Mouse (Mus musculus) intestine, embryonic 14.5 days (tissue): ENCODE results near the gene Prr15l. TPM values are rescaled to one million over a fixed set of nuclear protein-coding genes. Genes with fewer than 3 reads are reported as not detected.

Experiments
- ATAC-seq: fragments of 200-750 bp; cut with Nextera tagmentation; replicated peaks from 2 replicates; pipeline ENCODE4 v1.8.0; 2017; ENCODE audit warnings: low read depth, moderate number of reproducible peaks, moderate TSS enrichment, moderate library complexity; ENCODE audit not compliant: low FRiP score, low TSS enrichment
- DNase-seq: peaks from one replicate; pipeline ENCODE4 v3.0.0-alpha.2; 2018; ENCODE audit warnings: low spot score
- H3K27ac ChIP-seq: fragments of 300-500 bp; sonication (generic); 2 replicates; pipeline ENCODE4 v1.5.1; 2014; ENCODE audit warnings: low read depth, mild to moderate bottlenecking, control low read depth
- H3K27me3 ChIP-seq: fragments of 300-500 bp; sonication (generic); replicated peaks from 2 replicates; pipeline ENCODE4 v1.6.1; 2014; ENCODE audit warnings: low read length, control low read depth; ENCODE audit not compliant: control insufficient read depth, insufficient read depth
- H3K36me3 ChIP-seq: fragments of 300-500 bp; sonication (generic); 2 replicates; pipeline ENCODE4 v1.6.1; 2014; ENCODE audit warnings: low read length, control low read depth; ENCODE audit not compliant: control insufficient read depth, insufficient read depth
- H3K4me1 ChIP-seq: fragments of 300-500 bp; sonication (generic); replicated peaks from 2 replicates; pipeline ENCODE4 v1.6.1; 2014; ENCODE audit warnings: low read length, control low read depth, mixed read lengths; ENCODE audit not compliant: control insufficient read depth, insufficient read depth
- H3K4me2 ChIP-seq: fragments of 300-500 bp; sonication (generic); 2 replicates; pipeline ENCODE4 v1.6.1; 2014; ENCODE audit warnings: low read length
- H3K4me3 ChIP-seq: fragments of 300-500 bp; sonication (generic); 2 replicates; pipeline ENCODE4 v1.5.1; 2014; ENCODE audit warnings: low read depth, low read length, control low read depth, mixed read lengths
- H3K9ac ChIP-seq: fragments of 300-500 bp; sonication (generic); 2 replicates; pipeline ENCODE4 v1.6.1; 2014; ENCODE audit warnings: mild to moderate bottlenecking, low read length
- H3K9me3 ChIP-seq: fragments of 300-500 bp; sonication (generic); 2 replicates; pipeline ENCODE4 v1.6.1; 2016; ENCODE audit warnings: low read length, control low read depth; ENCODE audit not compliant: control insufficient read depth
- WGBS: fragments of 180-500 bp; shearing (Covaris S2); extraction: QIAGEN DNeasy Blood & Tissue Kit; methylation state at CpG from one replicate; pipeline ENCODE4 v1.1.7; 2014; 5-methylcytosine and 5-hydroxymethylcytosine counted together
- polyA plus RNA-seq: library from polyadenylated mRNA; unstranded; fragments of >200 nt; fragmentation: Nextera tagmentation; extraction: Ambion mirVana; gene quantifications from 2 replicates; pipeline ENCODE4 v1.2.1, GENCODE M21; 2014

Prr15l gene
- polyA plus RNA-seq, 1 experiment from 2014 or later: 62.5 TPM

GRCm38 (mm10) chr11:96952426-96952825, 24.5 kb downstream of the Prr15l start:
- Histone ChIP-seq H3K4me1 (no peaks in the 10 kb centered on the region), H3K27me3 (no peaks in the 10 kb centered on the region), H3K4me2 (no peak overlapping the region), H3K9ac (no peak overlapping the region), H3K36me3 (peaks cover 68% of the 10 kb centered on the region), H3K27ac (no peak overlapping the region), H3K9me3 (no peaks in the 10 kb centered on the region), H3K4me3 (no peak overlapping the region)
- ATAC-seq (no peak), DNase-seq (no peak)
- WGBS: 86% methylated on average over 10 of the region's 10 CpGs

- Histone ChIP-seq H3K27ac (no peak overlapping the region), H3K9ac (no peak overlapping the region), H3K36me3 (peaks cover 73% of the 10 kb centered on the region), H3K27me3 (no peaks in the 10 kb centered on the region), H3K4me1 (no peaks in the 10 kb centered on the region), H3K4me2 (no peak overlapping the region), H3K9me3 (no peaks in the 10 kb centered on the region), H3K4me3 (no peak overlapping the region)
- ATAC-seq (no peak), DNase-seq (no peak)
- WGBS: 76% methylated on average over 6 of the region's 6 CpGs
Measured at GRCm38 (mm10) chr11:96952896-96953295, 25.0 kb downstream of the Prr15l start.

- Histone ChIP-seq H3K27me3 (no peaks in the 10 kb centered on the region), H3K9me3 (no peaks in the 10 kb centered on the region), H3K27ac (no peak overlapping the region), H3K4me2 (no peak overlapping the region), H3K4me3 (no peak overlapping the region), H3K4me1 (no peaks in the 10 kb centered on the region), H3K36me3 (peaks cover 83% of the 10 kb centered on the region), H3K9ac (no peak overlapping the region)
- ATAC-seq (no peak), DNase-seq (no peak)
- 84% methylated on average over 4 of the region's 4 CpGs for WGBS
Measured at GRCm38 (mm10) chr11:96955094-96955493, 27.2 kb downstream of the Prr15l start.

GRCm38 (mm10) chr11:96956009-96956724, 28.3 kb downstream of the Prr15l start:
- Histone ChIP-seq H3K9me3 (no peaks in the 10 kb centered on the region), H3K27me3 (no peaks in the 10 kb centered on the region), H3K9ac (no peak overlapping the region), H3K36me3 (peaks cover 94% of the 10 kb centered on the region), H3K27ac (no peak overlapping the region), H3K4me1 (no peaks in the 10 kb centered on the region), H3K4me2 (no peak overlapping the region), H3K4me3 (no peak overlapping the region)
- 57% methylated on average over 20 of the region's 20 CpGs for WGBS
- DNase-seq: no peak
- ATAC-seq: peak; percentile 44; the same call in 1 of the 2 replicates

GRCm38 (mm10) chr11:96957061-96957805, 29.3 kb downstream of the Prr15l start:
- no peak overlapping the region for H3K9ac ChIP-seq
- no peak overlapping the region for H3K4me3 ChIP-seq
- peaks cover 94% of the 10 kb centered on the region for H3K36me3 ChIP-seq
- H3K4me1 ChIP-seq: no peaks in the 10 kb centered on the region
- no peak overlapping the region for H3K4me2 ChIP-seq
- H3K27ac ChIP-seq: no peak overlapping the region
- DNase-seq: no peak
- WGBS: 90% methylated on average over 10 of the region's 10 CpGs
- no peak for ATAC-seq
- H3K27me3 ChIP-seq: no peaks in the 10 kb centered on the region
- H3K9me3 ChIP-seq: no peaks in the 10 kb centered on the region

GRCm38 (mm10) chr11:96963580-96963979, 35.7 kb downstream of the Prr15l start:
- WGBS: 16% methylated on average over 8 of the region's 8 CpGs
- H3K4me1 ChIP-seq: peaks cover 7% of the 10 kb centered on the region; the same call in 1 of the 2 replicates
- H3K9ac ChIP-seq: no peak overlapping the region
- ATAC-seq (peak; percentile 67), DNase-seq (peak; percentile 95)
- no peak overlapping the region for H3K4me2 ChIP-seq
- H3K9me3 ChIP-seq: no peaks in the 10 kb centered on the region
- H3K27me3 ChIP-seq: no peaks in the 10 kb centered on the region
- H3K4me3 ChIP-seq: no peak overlapping the region
- no peak overlapping the region for H3K27ac ChIP-seq
- peaks cover 44% of the 10 kb centered on the region for H3K36me3 ChIP-seq

- H3K9me3 ChIP-seq: no peaks in the 10 kb centered on the region
- no peak for ATAC-seq
- no peak for DNase-seq
- WGBS: 86% methylated on average over 3 of the region's 3 CpGs
- peaks cover 26% of the 10 kb centered on the region for H3K4me1 ChIP-seq
- no peak overlapping the region for H3K27ac ChIP-seq
- H3K9ac ChIP-seq: no peak overlapping the region
- H3K27me3 ChIP-seq: no peaks in the 10 kb centered on the region
- no peak overlapping the region for H3K4me2 ChIP-seq
- peaks cover 20% of the 10 kb centered on the region for H3K36me3 ChIP-seq
- H3K4me3 ChIP-seq: no peak overlapping the region
Measured at GRCm38 (mm10) chr11:96966172-96966571, 38.3 kb downstream of the Prr15l start.

GRCm38 (mm10) chr11:96966914-96967543, 39.1 kb downstream of the Prr15l start:
- Histone ChIP-seq H3K27me3 (no peaks in the 10 kb centered on the region), H3K9ac (no peak overlapping the region), H3K27ac (no peak overlapping the region; the same call in 1 of the 2 replicates), H3K4me3 (no peak overlapping the region), H3K36me3 (peaks cover 11% of the 10 kb centered on the region), H3K4me1 (peaks cover 26% of the 10 kb centered on the region), H3K4me2 (0 out of 2 replicates have a peak overlapping the region, but pooled peaks have one; percentile 2), H3K9me3 (no peaks in the 10 kb centered on the region)
- WGBS: 80% methylated on average over 13 of the region's 13 CpGs
- ATAC-seq (no peak), DNase-seq (no peak)
